Mouse (Mus musculus) embryonic facial prominence, embryonic 15.5 days (tissue): ENCODE results near the gene 2310011J03Rik. TPM values are rescaled to one million over a fixed set of nuclear protein-coding genes. Genes with fewer than 3 reads are reported as not detected.
"Not testable (repeated sequence)": the region's sequence is repeated elsewhere in the genome, so short reads cannot be mapped to it uniquely, and the experiment has no call there.

Experiments
- ATAC-seq: fragments of 200-750 bp; cut with Nextera tagmentation; 2 replicates; pipeline ENCODE4 v1.8.0; 2017; ENCODE audit warnings: low read depth, moderate TSS enrichment; ENCODE audit not compliant: insufficient number of reproducible peaks, low FRiP score, low TSS enrichment
- H3K27ac ChIP-seq: fragments of 300-500 bp; sonication (generic); replicated peaks from 2 replicates; pipeline ENCODE4 v1.5.1; 2015; ENCODE audit warnings: mild to moderate bottlenecking, inconsistent platforms
- H3K27me3 ChIP-seq: fragments of 300-500 bp; sonication (generic); 2 replicates; pipeline ENCODE4 v1.6.1; 2015; ENCODE audit warnings: inconsistent platforms
- H3K36me3 ChIP-seq: fragments of 300-500 bp; sonication (generic); 2 replicates; pipeline ENCODE4 v1.6.1; 2015; ENCODE audit warnings: mild to moderate bottlenecking, inconsistent platforms
- H3K4me1 ChIP-seq: fragments of 300-500 bp; sonication (generic); 2 replicates; pipeline ENCODE4 v1.6.1; 2015; ENCODE audit warnings: inconsistent platforms
- H3K4me2 ChIP-seq: fragments of 300-500 bp; sonication (generic); replicated peaks from 2 replicates; pipeline ENCODE4 v1.6.1; 2015; ENCODE audit warnings: mild to moderate bottlenecking, inconsistent platforms
- H3K4me3 ChIP-seq: fragments of 300-500 bp; sonication (generic); replicated peaks from 2 replicates; pipeline ENCODE4 v1.5.1; 2015; ENCODE audit warnings: mild to moderate bottlenecking, inconsistent platforms
- H3K9ac ChIP-seq: fragments of 300-500 bp; sonication (generic); 2 replicates; pipeline ENCODE4 v1.6.1; 2015; ENCODE audit warnings: inconsistent platforms
- H3K9me3 ChIP-seq: fragments of 300-500 bp; sonication (generic); replicated peaks from 2 replicates; pipeline ENCODE4 v1.6.1; 2016; ENCODE audit warnings: inconsistent platforms
- WGBS: fragments of 180-500 bp; shearing (Covaris S2); methylation state at CpG from one replicate; pipeline ENCODE4 v1.1.7; 2015; 5-methylcytosine and 5-hydroxymethylcytosine counted together
- polyA plus RNA-seq: library from polyadenylated mRNA; unstranded; fragments of >200 nt; fragmentation: Nextera tagmentation; extraction: Ambion mirVana; gene quantifications from 2 replicates; pipeline ENCODE4 v1.2.1, GENCODE M21; 2015

The 2310011J03Rik gene
- polyA plus RNA-seq, 1 experiment from 2014 or later: 50.8 TPM

- no peaks in the 10 kb centered on the region for H3K36me3 ChIP-seq
- peaks cover 44% of the 10 kb centered on the region for H3K4me1 ChIP-seq
- H3K9me3 ChIP-seq: no peaks in the 10 kb centered on the region
- no peak overlapping the region for H3K4me2 ChIP-seq
- H3K4me3 ChIP-seq: no peak overlapping the region
- ATAC-seq: no peak
- no peak overlapping the region for H3K9ac ChIP-seq
- H3K27ac ChIP-seq: no peak overlapping the region
- WGBS: 26% methylated on average over 11 of the region's 11 CpGs
- H3K27me3 ChIP-seq: peaks cover 90% of the 10 kb centered on the region
These were observed 31.6 kb upstream of the 2310011J03Rik start for GRCm38 (mm10) chr10:80351896-80352295.

DNA sequence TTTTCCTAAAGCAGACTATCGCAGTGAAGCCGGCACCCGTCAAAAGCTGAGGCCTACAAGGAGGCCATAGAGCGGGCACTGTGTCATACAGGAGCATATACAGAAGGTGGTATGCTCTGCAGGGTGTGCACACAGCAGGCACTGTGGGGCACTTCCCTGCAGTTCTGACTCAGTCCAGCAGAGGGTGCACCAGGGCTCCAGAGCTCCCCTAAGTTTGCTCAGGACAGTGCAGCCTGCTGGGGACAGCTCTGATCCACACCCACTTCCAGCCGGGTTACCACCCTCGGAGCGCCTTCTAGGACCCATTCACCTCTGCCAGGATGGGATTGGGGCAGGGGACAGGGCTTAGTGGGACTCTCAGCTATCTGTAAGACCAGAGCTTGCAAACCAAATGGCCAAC, 30.0 kb upstream of the 2310011J03Rik start:
- ATAC-seq: peak; percentile 72; the same call in 1 of the 2 replicates
- H3K4me2 ChIP-seq: no peak overlapping the region
- 4% methylated on average over 7 of the region's 7 CpGs for WGBS
- H3K4me1 ChIP-seq: peaks cover 31% of the 10 kb centered on the region
- no peak overlapping the region for H3K9ac ChIP-seq
- H3K9me3 ChIP-seq: no peaks in the 10 kb centered on the region
- H3K36me3 ChIP-seq: no peaks in the 10 kb centered on the region
- H3K4me3 ChIP-seq: no peak overlapping the region
- peaks cover 86% of the 10 kb centered on the region for H3K27me3 ChIP-seq
- H3K27ac ChIP-seq: no peak overlapping the region

- H3K36me3 ChIP-seq: no peaks in the 10 kb centered on the region
- peaks cover 43% of the 10 kb centered on the region for H3K4me1 ChIP-seq
- H3K4me3 ChIP-seq: peak overlapping the region; percentile 39
- 15% methylated on average over 26 of the region's 26 CpGs for WGBS
- H3K9ac ChIP-seq: 0 out of 2 replicates have a peak overlapping the region, but pooled peaks have one; percentile 28
- no peak overlapping the region for H3K27ac ChIP-seq
- H3K27me3 ChIP-seq: peaks cover 87% of the 10 kb centered on the region
- ATAC-seq: 0 out of 2 replicates have a peak, but pooled peaks have one; percentile 11
- no peaks in the 10 kb centered on the region for H3K9me3 ChIP-seq
- H3K4me2 ChIP-seq: peak overlapping the region; percentile 61
These were observed 28.6 kb upstream of the 2310011J03Rik start for GRCm38 (mm10) chr10:80348981-80349380.

- Histone ChIP-seq H3K4me3 (peak within 1 kb of the TSS; percentile 39), H3K9me3 (no peaks in the 10 kb centered on the region), H3K27ac (no peak within 1 kb of the TSS), H3K9ac (peak within 1 kb of the TSS; percentile 28; the same call in 1 of the 2 replicates), H3K4me1 (peaks cover 50% of the 10 kb centered on the region), H3K27me3 (peaks cover 91% of the 10 kb centered on the region), H3K36me3 (no peaks in the 10 kb centered on the region), H3K4me2 (peak within 1 kb of the TSS; percentile 61)
- WGBS: 3% methylated on average over 40 of the region's 42 CpGs
- ATAC-seq: peak; percentile 47; the same call in 1 of the 2 replicates
These were observed 28.0 kb upstream of the 2310011J03Rik start, which contains the start of gene Adamtsl5 for GRCm38 (mm10) chr10:80348244-80348781. Adamtsl5 (minus strand) TSS chr10:80348412.

DNA sequence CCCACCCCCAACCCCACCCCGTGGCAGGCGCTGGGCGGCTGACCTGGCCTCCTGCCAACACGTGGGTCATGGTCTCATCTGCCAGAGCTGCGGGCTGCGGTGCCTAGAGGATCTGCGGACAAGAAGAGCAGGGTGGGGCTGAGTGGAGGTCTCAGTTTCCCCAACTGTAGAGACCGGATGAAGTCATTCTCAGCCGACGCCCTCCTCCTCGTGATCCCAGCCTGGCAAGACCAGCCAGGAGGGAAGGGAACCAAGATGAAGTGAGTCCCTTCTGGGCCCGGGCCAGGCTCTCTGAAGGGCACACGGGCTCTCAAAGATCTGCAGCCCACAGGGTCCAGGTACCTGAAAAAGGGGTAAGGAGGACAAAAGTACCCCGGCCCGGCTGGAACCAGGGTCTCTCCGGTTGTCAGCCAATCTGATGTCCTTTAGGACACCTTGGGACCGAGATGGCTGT, 27.2 kb upstream of the 2310011J03Rik start:
- no peak overlapping the region for H3K27ac ChIP-seq
- peak overlapping the region; percentile 61 for H3K4me2 ChIP-seq
- H3K9me3 ChIP-seq: no peaks in the 10 kb centered on the region
- peaks cover 56% of the 10 kb centered on the region for H3K4me1 ChIP-seq
- peak overlapping the region; percentile 39 for H3K4me3 ChIP-seq
- H3K27me3 ChIP-seq: peaks cover 89% of the 10 kb centered on the region
- 13% methylated on average over 17 of the region's 17 CpGs for WGBS
- ATAC-seq: no peak
- no peaks in the 10 kb centered on the region for H3K36me3 ChIP-seq
- no peak overlapping the region for H3K9ac ChIP-seq

DNA sequence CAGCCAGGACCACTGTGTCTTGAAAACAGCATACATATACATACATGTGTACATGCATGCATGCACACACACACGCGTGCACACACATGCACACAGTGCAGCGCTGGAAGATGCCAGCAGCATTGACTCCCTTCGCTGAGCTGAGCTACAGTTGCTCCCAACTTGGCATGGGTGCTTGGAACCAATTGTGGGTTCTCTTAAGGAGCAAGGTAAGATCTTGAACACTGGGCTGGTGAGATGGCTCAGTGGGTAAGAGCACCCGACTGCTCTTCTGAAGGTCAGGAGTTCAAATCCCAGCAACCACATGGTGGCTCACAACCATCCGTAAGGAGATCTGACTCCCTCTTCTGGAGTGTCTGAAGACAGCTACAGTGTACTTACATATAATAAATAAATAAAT, 25.6 kb upstream of the 2310011J03Rik start:
- not testable (repeated sequence) for ATAC-seq, H3K36me3 ChIP-seq, H3K9ac ChIP-seq, H3K9me3 ChIP-seq, H3K27ac ChIP-seq, H3K4me2 ChIP-seq, H3K4me3 ChIP-seq
- H3K4me1 ChIP-seq: peaks cover 71% of the 10 kb centered on the region
- peaks cover 91% of the 10 kb centered on the region for H3K27me3 ChIP-seq
- WGBS: 77% methylated on average over 6 of the region's 6 CpGs

- Histone ChIP-seq H3K27ac (peak overlapping the region; percentile 56), H3K4me3 (peak overlapping the region; percentile 10; the same call in 1 of the 2 replicates), H3K4me2 (peak overlapping the region; percentile 57), H3K9ac (no peak overlapping the region), H3K4me1 (peaks cover 76% of the 10 kb centered on the region), H3K36me3 (no peaks in the 10 kb centered on the region), H3K27me3 (peaks cover 93% of the 10 kb centered on the region), H3K9me3 (no peaks in the 10 kb centered on the region)
- WGBS: 1% methylated on average over 16 of the region's 16 CpGs
- no peak for ATAC-seq
These were observed 24.8 kb upstream of the 2310011J03Rik start for GRCm38 (mm10) chr10:80345122-80345521.

GRCm38 (mm10) chr10:80344131-80344661, 23.9 kb upstream of the 2310011J03Rik start:
- 33% methylated on average over 9 of the region's 9 CpGs for WGBS
- Histone ChIP-seq H3K27ac (peak overlapping the region; percentile 56), H3K27me3 (peaks cover 85% of the 10 kb centered on the region), H3K4me1 (peaks cover 74% of the 10 kb centered on the region), H3K4me2 (peak overlapping the region; percentile 57), H3K4me3 (peak overlapping the region; percentile 16), H3K9ac (no peak overlapping the region), H3K36me3 (no peaks in the 10 kb centered on the region), H3K9me3 (no peaks in the 10 kb centered on the region)
- ATAC-seq: no peak

GRCm38 (mm10) chr10:80343425-80343895, 23.1 kb upstream of the 2310011J03Rik start:
- Histone ChIP-seq H3K4me1 (peaks cover 66% of the 10 kb centered on the region), H3K4me3 (peak overlapping the region; percentile 39)
- ATAC-seq: no peak; the same call in 1 of the 2 replicates

GRCm38 (mm10) chr10:80342749-80343424, 22.6 kb upstream of the 2310011J03Rik start:
- H3K4me3 ChIP-seq: peak overlapping the region; percentile 39
- ATAC-seq: peak; percentile 82
- H3K4me2 ChIP-seq: peak overlapping the region; percentile 57
- no peaks in the 10 kb centered on the region for H3K36me3 ChIP-seq
- peaks cover 61% of the 10 kb centered on the region for H3K4me1 ChIP-seq
- no peak overlapping the region for H3K9ac ChIP-seq
- H3K9me3 ChIP-seq: no peaks in the 10 kb centered on the region
- peak overlapping the region; percentile 65; the same call in 1 of the 2 replicates for H3K27ac ChIP-seq
- WGBS: under 1% methylated on average over 32 of the region's 33 CpGs
- peaks cover 72% of the 10 kb centered on the region for H3K27me3 ChIP-seq

More at GRCm38 (mm10) chr10:80343425-80343895, 23.1 kb upstream of the 2310011J03Rik start:
- H3K36me3 ChIP-seq: no peaks in the 10 kb centered on the region
- no peaks in the 10 kb centered on the region for H3K9me3 ChIP-seq
- H3K9ac ChIP-seq: no peak overlapping the region
- WGBS: 26% methylated on average over 13 of the region's 13 CpGs
- H3K27me3 ChIP-seq: peaks cover 77% of the 10 kb centered on the region
- H3K4me2 ChIP-seq: peak overlapping the region; percentile 57
- peak overlapping the region; percentile 65; the same call in 1 of the 2 replicates for H3K27ac ChIP-seq

GRCm38 (mm10) chr10:80342305-80342748, 22.0 kb upstream of the 2310011J03Rik start:
- Histone ChIP-seq H3K4me2 (peak overlapping the region; percentile 57), H3K27ac (0 out of 2 replicates have a peak overlapping the region, but pooled peaks have one; percentile 65), H3K9ac (no peak overlapping the region), H3K36me3 (no peaks in the 10 kb centered on the region), H3K4me3 (peak overlapping the region; percentile 39), H3K27me3 (peaks cover 66% of the 10 kb centered on the region), H3K9me3 (no peaks in the 10 kb centered on the region), H3K4me1 (peaks cover 57% of the 10 kb centered on the region)
- no peak for ATAC-seq
- under 1% methylated on average over 26 of the region's 26 CpGs for WGBS
